Mouse (Mus musculus): Measurements from ENCODE around the gene Taf13.
A peak's percentile ranks its signal among the peaks of the same experiment; 100 is the strongest.

The Taf13 gene

DNA sequence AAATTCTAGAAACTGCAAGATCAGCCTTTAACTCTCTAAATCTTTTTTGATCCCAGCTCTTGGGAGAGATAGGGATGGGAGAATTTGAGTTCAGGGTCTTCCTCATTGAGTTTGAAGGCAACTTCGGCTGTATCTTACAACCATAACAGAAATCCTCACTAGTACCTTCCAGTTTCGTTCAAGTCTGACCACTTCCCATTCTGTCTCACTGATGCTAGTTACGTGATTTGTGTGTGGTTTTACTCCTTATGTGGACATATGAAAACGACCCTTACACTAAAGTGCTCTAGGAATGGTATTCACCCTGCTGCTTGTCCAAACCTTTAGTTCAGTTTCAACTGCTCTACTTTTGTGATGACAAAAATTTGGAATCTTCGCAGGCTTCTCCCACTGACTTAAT, 2.5 kb downstream of the Taf13 start:
- DNase-seq, result no peak

DNA sequence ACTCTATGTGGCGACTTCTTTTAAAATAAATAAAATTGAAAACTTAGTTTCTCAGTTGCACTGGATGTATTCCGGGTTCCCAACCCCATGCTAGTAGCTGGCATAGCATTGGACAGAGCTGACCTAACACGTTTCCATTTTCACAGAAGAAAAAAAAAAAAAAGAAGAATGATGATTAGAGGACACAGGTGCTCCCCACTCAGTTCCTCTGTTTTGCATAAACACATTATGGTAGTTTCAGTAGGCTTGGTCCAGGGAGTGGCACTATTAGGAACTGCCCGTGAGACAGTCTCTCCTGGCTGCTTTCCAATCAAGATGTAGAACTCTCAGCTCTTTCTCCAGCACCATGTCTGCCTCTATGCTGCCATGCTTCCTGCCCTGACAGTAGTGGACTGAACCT, 13.1 kb downstream of the Taf13 start:
- DNase-seq, result no peak

DNA sequence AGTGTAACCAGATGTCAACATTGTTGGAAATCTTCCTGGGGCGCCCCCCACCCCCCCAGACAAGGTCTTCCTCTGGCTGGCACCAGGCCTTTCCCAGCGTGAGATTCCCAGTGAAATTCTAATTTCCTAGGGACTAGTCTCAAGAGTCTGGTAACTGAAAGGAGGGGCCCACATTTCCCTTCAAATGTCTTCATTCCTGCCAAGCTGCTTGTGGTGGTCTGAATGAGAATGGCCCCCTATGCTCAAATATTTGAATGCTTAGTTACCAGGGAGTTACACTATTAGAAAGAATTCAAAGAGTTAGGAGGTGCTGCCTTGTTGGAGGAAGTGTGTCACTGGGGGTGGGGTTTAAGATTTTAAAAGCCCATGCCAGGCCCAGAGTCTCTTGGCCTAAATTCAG, 16.9 kb downstream of the Taf13 start:
- no peak for DNase-seq

DNA sequence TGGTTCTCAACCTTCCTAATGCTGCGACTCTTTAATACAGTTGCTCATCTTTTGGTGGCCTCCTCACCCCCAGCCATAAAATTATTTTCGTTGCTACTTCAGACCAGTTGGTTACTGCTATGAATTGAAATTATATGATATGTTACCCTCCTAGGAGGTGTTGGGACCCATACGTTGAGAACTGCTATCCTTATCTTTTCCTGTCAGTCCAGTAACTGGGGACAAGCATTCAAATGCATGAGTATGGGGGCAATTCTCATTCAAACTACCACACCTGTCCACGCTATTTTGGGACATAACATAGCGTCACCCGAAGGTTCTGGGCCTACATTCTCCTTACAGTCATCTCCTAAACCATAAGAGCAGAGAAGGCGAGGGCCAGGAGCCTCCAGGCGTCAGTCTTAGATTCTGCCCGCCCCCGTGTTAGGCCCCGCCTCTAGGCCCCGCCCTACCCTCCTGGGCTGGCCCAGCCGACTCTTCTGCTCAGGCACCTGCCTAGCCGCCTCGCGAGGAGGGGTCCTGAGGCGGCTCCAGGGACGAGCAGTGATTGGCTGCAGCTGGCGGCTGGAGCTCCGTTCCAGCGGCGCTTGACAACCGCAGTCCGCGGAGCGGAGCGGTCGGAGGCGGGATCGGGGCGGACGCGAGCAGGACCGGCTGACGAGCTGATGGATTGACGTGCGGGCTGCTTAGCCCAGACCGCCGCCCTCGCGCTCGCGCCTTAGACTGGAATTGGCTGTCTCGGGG, 19.5 kb downstream of the Taf13 start, which contains the start of gene Wdr47:
TSS of gene Wdr47 (plus strand) at position 494 of the 744 bp plus-strand sequence.
- peak; percentile 96 for DNase-seq

DNA sequence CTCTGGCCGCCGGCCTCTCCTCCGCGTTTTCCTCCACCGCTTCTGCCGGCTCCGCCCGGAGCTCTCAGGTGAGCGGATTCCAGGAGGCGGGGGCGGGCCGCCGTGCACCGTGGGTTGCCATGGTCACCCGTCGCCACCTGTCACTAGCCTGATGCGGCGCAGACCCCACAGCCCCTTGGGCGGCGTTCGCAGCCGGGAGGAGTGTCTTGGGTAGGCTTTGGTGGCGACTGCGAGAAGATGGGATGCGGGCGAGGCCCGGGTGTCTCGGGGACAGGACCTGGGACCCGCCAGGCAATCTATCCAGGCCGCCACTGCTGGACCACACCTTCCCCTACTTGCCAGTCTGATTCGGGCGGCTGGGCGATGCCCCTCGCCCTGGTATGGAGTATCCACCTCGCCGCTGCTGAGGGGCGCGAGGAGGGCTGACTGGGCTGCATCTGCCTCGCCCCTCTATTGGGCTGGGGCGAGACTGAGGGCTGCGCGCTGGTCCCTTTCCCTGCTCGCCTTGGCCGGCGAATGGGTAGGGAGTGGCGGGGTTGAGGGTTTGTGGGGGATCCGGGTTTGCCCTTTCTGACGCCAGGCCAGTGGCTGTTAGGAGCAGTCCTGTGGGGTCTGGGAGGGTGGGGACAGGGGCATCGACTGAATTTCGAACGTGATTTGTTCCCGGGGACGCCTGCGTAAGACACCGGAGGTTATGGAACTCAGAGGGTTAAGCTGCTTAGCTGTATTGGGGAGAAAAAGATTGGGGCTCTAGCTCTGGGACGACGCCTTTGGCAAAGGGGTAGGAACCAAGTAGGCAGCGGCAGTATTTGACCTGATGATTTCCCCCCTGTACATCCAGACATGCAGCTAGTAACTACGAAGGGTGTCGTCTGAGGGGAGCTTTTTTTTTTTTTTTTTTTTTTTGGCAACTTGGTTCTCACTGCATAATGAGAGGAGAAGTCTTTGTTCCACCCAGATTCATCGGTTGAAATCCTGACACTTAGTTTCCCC, 20.3 kb downstream of the Taf13 start:
- no peak for DNase-seq

DNA sequence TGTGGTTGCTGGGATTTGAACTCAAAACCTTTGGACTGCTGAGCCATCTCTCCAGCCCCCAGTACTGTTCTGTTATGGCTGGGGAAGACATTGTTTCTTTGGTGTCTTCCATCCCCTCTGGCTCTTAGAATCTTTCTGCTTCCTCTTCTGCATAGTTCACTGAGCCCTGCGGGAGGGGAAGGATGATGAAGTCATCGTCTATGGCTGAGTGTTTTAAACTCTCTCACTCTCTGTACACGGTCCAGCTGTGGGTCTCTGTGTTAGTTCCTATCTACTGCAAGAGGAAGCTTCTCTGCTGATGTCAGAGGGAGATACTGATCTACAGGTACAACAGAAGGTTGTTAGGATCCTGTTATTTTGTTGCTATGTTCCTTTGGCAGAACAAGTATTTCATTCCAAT, 37.4 kb downstream of the Taf13 start:
- no peak for DNase-seq

Data from kidney, adult 18-20 months (tissue).